Mouse (Mus musculus) lung, embryonic 14.5 days (tissue): ENCODE measurements around the gene Prkci. TPM values are rescaled to one million over a fixed set of nuclear protein-coding genes. Genes with fewer than 3 reads are reported as not detected.

Experiments used
- ATAC-seq: fragments of 200-750 bp; cut with Nextera tagmentation; 2 replicates; pipeline ENCODE4 v1.8.0; 2017; ENCODE audit warnings: mild to moderate bottlenecking, moderate TSS enrichment, moderate library complexity; ENCODE audit not compliant: insufficient read depth
- DNase-seq: peaks from one replicate; pipeline ENCODE4 v3.0.0-alpha.2; 2015
- H3K27ac ChIP-seq: fragments of 300-500 bp; sonication (generic); 2 replicates; pipeline ENCODE4 v1.5.1; 2014; ENCODE audit warnings: low read depth, mild to moderate bottlenecking, moderate library complexity
- H3K27me3 ChIP-seq: fragments of 300-500 bp; sonication (generic); 2 replicates; pipeline ENCODE4 v1.6.1; 2014; ENCODE audit warnings: low read length, control low read depth; ENCODE audit not compliant: insufficient read depth
- H3K36me3 ChIP-seq: fragments of 300-500 bp; sonication (generic); 2 replicates; pipeline ENCODE4 v1.6.1; 2014; ENCODE audit warnings: control low read depth; ENCODE audit not compliant: insufficient read depth
- H3K4me1 ChIP-seq: fragments of 300-500 bp; sonication (generic); 2 replicates; pipeline ENCODE4 v1.6.1; 2014; ENCODE audit warnings: antibody characterized with exemption, control low read depth; ENCODE audit not compliant: insufficient read depth
- H3K4me2 ChIP-seq: fragments of 300-500 bp; sonication (generic); 2 replicates; pipeline ENCODE4 v1.6.1; 2014; ENCODE audit warnings: mild to moderate bottlenecking
- H3K4me3 ChIP-seq: fragments of 300-500 bp; sonication (generic); 2 replicates; pipeline ENCODE4 v1.5.1; 2014; ENCODE audit warnings: low read depth, low read length
- H3K9ac ChIP-seq: fragments of 300-500 bp; sonication (generic); 2 replicates; pipeline ENCODE4 v1.6.1; 2014
- H3K9me3 ChIP-seq: fragments of 300-500 bp; sonication (generic); 2 replicates; pipeline ENCODE4 v1.6.1; 2016; ENCODE audit warnings: low read depth, low read length, control low read depth
- CTCF ChIP-seq: IDR thresholded peaks from 2 replicates; pipeline ENCODE4 v1.5.1; 2016; ENCODE audit warnings: antibody characterized with exemption, low read depth
- WGBS: fragments of 180-500 bp; shearing (Covaris S2); extraction: QIAGEN DNeasy Blood & Tissue Kit; methylation state at CpG from one replicate; pipeline ENCODE4 v1.1.7; 2014; 5-methylcytosine and 5-hydroxymethylcytosine counted together
- polyA plus RNA-seq: library from polyadenylated mRNA; unstranded; fragments of >200 nt; fragmentation: Nextera tagmentation; extraction: Ambion mirVana; gene quantifications from 2 replicates; pipeline ENCODE4 v1.2.1, GENCODE M21; 2014

Prkci gene
- polyA plus RNA-seq, 1 experiment from 2014 or later: 65.6 TPM

DNA sequence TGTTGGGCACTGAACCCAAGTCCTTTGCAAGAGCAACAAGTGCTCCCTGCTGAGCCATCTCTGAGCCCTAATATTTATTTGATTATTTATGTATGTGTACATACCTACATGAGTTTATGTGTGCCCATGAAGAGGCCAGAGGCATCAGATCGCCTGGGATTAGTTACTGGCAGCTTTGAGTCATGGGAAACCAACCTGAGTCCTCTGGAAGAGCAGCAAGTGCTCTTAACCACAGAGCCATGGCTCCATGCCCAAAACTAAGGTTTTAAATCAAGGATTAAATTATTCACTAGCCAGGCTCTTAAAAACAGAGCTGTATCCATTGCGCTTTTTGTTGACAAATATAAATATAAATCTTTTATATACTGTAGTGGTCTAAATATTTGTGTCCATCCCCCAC lies 18.8 kb downstream of the Prkci start:
- H3K4me3 ChIP-seq: no peak overlapping the region
- no peak for DNase-seq
- WGBS: 84% methylated on average over 2 of the region's 2 CpGs
- H3K9ac ChIP-seq: no peak overlapping the region
- no peak overlapping the region for H3K27ac ChIP-seq
- H3K27me3 ChIP-seq: no peaks in the 10 kb centered on the region
- peaks cover 19% of the 10 kb centered on the region for H3K4me1 ChIP-seq
- no peak for TF ChIP-seq CTCF
- H3K9me3 ChIP-seq: no peaks in the 10 kb centered on the region
- ATAC-seq: no peak
- 0 out of 2 replicates have a peak, but pooled peaks cover 4% of the 10 kb centered on the region for H3K36me3 ChIP-seq
- no peak overlapping the region for H3K4me2 ChIP-seq

DNA sequence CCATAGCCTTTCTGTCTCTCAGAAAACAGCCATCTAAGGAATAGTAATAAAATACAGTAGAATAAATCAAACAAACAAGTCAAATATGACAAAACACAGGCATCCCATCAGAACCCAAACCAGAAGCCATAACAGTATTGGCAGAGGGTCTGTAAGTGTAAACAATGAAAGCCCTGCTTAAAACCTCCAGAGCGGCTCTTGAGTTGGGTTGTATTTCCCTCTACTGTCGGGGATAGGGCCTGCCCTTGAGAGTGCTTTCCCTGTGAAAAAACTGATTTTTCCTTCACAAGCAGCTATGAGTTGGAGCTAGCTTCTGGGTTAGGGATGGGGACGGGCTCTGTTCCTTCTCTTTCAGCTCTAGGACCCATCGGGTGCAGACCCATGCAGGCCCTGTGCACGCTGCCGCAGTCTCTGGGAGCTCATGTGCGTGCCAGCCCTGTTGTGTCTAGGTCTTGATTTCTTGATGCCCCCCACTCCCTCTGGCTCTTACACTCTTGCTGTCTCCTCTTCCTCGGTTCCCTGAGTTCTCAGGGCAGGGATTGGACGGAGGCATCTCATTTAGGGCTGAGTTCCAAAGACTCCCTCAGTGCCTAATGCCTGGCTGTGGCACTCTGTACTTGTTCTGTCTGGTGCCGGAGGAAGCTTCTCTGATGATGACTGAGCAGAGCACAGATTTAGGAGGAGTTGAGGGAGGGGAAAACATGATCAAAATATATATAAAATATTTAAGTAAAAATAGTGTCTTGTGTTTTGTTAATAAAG lies 20.3 kb downstream of the Prkci start:
- no peaks in the 10 kb centered on the region for H3K9me3 ChIP-seq
- no peak overlapping the region for H3K4me2 ChIP-seq
- H3K9ac ChIP-seq: peak overlapping the region; percentile 25
- no peaks in the 10 kb centered on the region for H3K27me3 ChIP-seq
- WGBS: 66% methylated on average over 10 of the region's 10 CpGs
- peaks cover 14% of the 10 kb centered on the region; the same call in 1 of the 2 replicates for H3K36me3 ChIP-seq
- peak; percentile 62 for ATAC-seq
- no peak overlapping the region for H3K4me3 ChIP-seq
- peak overlapping the region; percentile 68; the same call in 1 of the 2 replicates for H3K27ac ChIP-seq
- TF ChIP-seq CTCF: no peak; the same call in 1 of the 2 replicates
- peaks cover 19% of the 10 kb centered on the region for H3K4me1 ChIP-seq
- peak; percentile 66 for DNase-seq

- Histone ChIP-seq H3K36me3 (peaks cover 14% of the 10 kb centered on the region; the same call in 1 of the 2 replicates), H3K9me3 (no peaks in the 10 kb centered on the region), H3K27me3 (no peaks in the 10 kb centered on the region), H3K27ac (peak overlapping the region; percentile 68), H3K4me1 (peaks cover 19% of the 10 kb centered on the region), H3K4me2 (no peak overlapping the region), H3K4me3 (no peak overlapping the region), H3K9ac (no peak overlapping the region; the same call in 1 of the 2 replicates)
- TF ChIP-seq CTCF: no peak
- ATAC-seq (peak; percentile 29; the same call in 1 of the 2 replicates), DNase-seq (peak; percentile 48)
- WGBS: 26% methylated on average over 9 of the region's 9 CpGs
Measured at GRCm38 (mm10) chr3:31016594-31017196, 21.1 kb downstream of the Prkci start.

- Histone ChIP-seq H3K4me3 (no peak overlapping the region), H3K4me1 (peaks cover 19% of the 10 kb centered on the region), H3K27ac (no peak overlapping the region), H3K9me3 (no peaks in the 10 kb centered on the region), H3K27me3 (no peaks in the 10 kb centered on the region), H3K4me2 (no peak overlapping the region), H3K36me3 (peaks cover 14% of the 10 kb centered on the region; the same call in 1 of the 2 replicates), H3K9ac (no peak overlapping the region)
- 58% methylated on average over 4 of the region's 4 CpGs for WGBS
- DNase-seq (no peak), ATAC-seq (no peak)
- no peak for TF ChIP-seq CTCF
Measured at GRCm38 (mm10) chr3:31017652-31018051, 22.1 kb downstream of the Prkci start.

DNA sequence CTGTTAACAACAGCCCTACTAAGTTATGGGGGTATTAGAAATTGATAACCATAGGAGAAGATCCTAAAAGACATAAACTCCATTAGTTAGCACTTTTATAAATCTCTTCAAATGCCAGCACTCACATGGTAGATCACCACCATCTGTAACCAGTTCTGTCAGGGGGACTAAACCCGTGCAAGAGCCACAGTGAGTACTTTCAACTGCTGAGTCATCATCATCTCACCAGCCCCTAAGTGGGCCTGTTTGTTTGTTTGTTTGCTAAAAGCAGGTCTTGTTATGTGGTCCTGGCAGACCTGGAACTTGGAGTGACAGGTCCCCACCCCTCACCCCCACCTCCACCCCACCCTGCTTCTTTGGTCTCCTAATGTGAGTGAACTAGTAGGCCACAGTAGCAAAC lies 23.7 kb downstream of the Prkci start:
- Histone ChIP-seq H3K27ac (no peak overlapping the region), H3K27me3 (no peaks in the 10 kb centered on the region), H3K4me1 (peaks cover 19% of the 10 kb centered on the region), H3K36me3 (peaks cover 18% of the 10 kb centered on the region; the same call in 1 of the 2 replicates), H3K4me2 (no peak overlapping the region), H3K9me3 (no peaks in the 10 kb centered on the region), H3K9ac (no peak overlapping the region), H3K4me3 (no peak overlapping the region)
- ATAC-seq (no peak), DNase-seq (no peak)
- TF ChIP-seq CTCF: no peak
- 66% methylated on average over 1 of the region's 1 CpGs for WGBS

DNA sequence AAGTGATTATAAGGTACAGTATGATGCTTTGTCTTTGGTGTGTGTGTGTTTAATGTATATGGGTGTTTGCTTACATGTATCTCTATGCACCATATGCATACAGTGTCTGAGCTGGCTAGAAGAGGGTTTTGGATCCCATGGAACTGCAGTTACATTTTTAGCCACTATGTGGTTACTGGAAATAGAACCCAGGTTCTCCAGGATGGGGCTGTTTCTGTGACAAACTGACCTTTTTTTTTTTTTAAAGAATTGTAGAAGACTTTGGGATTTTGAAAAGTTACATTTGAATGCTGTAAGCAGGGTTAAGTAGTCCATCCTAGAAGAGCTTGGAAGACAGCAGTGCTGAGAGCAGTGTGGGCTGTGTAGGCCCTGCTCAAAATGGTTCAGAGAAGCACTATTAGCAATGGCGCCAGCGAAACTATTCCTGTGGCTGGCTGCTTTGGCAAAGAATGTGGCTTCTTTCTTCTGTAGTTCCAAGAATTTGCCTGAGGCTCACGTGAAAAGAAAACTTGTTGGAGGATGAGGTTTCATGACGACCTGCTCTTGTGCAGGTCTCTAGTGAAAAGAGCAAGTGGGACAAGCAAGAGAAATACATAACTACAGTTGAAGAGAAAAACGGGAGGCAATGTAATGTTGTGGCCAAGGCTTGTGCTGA lies 24.4 kb downstream of the Prkci start:
- DNase-seq (no peak), ATAC-seq (no peak)
- Histone ChIP-seq H3K36me3 (peaks cover 18% of the 10 kb centered on the region; the same call in 1 of the 2 replicates), H3K27me3 (no peaks in the 10 kb centered on the region), H3K27ac (no peak overlapping the region), H3K9ac (no peak overlapping the region), H3K4me1 (peaks cover 19% of the 10 kb centered on the region), H3K4me3 (no peak overlapping the region), H3K9me3 (no peaks in the 10 kb centered on the region), H3K4me2 (no peak overlapping the region)
- no peak for TF ChIP-seq CTCF
- WGBS: 91% methylated on average over 5 of the region's 5 CpGs

DNA sequence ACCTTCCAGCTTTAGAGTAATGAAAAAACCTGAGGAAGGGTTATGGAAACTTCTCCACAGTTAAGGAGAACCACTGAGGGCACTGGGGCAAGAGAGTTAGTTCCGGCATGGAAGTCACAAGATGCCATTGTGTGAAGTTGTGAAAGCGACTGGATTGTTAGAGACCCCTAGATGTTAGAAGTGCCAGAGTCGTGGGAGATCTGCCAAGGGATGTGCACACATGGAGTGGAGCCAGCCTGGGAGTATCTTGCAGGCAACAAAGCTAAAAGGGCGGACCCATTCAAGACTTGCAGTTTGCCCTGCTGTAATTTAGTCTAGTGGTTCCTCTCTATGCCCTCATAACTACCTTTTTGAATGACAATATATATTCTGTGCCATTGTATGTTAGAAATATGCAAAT lies 25.1 kb downstream of the Prkci start:
- ATAC-seq: no peak
- H3K4me1 ChIP-seq: peaks cover 17% of the 10 kb centered on the region
- H3K9me3 ChIP-seq: no peaks in the 10 kb centered on the region
- no peak overlapping the region for H3K9ac ChIP-seq
- TF ChIP-seq CTCF: no peak
- 77% methylated on average over 4 of the region's 4 CpGs for WGBS
- no peak overlapping the region for H3K4me2 ChIP-seq
- H3K27me3 ChIP-seq: no peaks in the 10 kb centered on the region
- DNase-seq: peak; percentile 61
- H3K36me3 ChIP-seq: peaks cover 18% of the 10 kb centered on the region; the same call in 1 of the 2 replicates
- no peak overlapping the region for H3K4me3 ChIP-seq
- no peak overlapping the region for H3K27ac ChIP-seq
